Mouse (Mus musculus) T-helper 17 cell (primary cell): ENCODE results near the gene Snap29.

Source experiments
- in situ Hi-C, 2 experiments: fragments of 300-600 bp; cut with MboI, MseI; formaldehyde crosslinking; loops; 1 replicate in 1 of 2; 2 replicates in 1 of 2; pipeline ENCODE4 v1.15.1; 2025; ENCODE audit warnings: high pct_unique_total_duplicates in 2 of 2

Snap29 gene

GRCm38 (mm10) chr16:17405736-17406443 lies at the start of gene Snap29, which contains the start of gene Pi4ka:
Gene Snap29, plus strand, starts transcription at chr16:17405986.
Gene Pi4ka, minus strand, starts transcription at chr16:17406314.
- in situ Hi-C loops = loop anchor here in 1 of 2 experiments (5.0 kb wide), 1 partner anchor 101 kb away; the partner anchor contains the start of gene Lztr1

- in situ Hi-C loops = no loop called here
Measured at GRCm38 (mm10) chr16:17356031-17356430, 49.8 kb upstream of the Snap29 start.

- in situ Hi-C loops = no loop called here
Measured at GRCm38 (mm10) chr16:17358787-17359186, 47.0 kb upstream of the Snap29 start.

DNA sequence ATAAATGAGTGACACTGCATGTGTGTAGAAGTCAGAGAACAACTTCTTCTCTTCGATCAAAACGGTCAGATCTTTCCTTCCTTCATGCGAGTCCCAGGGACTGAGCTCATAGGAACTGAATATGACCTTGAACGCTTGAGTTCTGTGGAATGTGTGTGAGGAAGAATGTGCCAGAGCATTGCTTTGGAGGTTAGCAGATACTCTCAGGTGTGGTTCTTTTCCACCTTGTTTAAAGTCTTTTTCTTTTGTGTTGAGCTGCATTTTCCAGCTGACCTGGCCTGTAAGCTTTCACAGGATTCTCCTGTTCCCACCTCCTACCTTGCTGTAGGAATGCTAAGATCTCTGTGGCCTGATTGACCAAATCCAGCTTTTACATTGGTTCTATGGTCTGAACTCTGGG lies 23.5 kb upstream of the Snap29 start:
- in situ Hi-C loops = no loop called here

DNA sequence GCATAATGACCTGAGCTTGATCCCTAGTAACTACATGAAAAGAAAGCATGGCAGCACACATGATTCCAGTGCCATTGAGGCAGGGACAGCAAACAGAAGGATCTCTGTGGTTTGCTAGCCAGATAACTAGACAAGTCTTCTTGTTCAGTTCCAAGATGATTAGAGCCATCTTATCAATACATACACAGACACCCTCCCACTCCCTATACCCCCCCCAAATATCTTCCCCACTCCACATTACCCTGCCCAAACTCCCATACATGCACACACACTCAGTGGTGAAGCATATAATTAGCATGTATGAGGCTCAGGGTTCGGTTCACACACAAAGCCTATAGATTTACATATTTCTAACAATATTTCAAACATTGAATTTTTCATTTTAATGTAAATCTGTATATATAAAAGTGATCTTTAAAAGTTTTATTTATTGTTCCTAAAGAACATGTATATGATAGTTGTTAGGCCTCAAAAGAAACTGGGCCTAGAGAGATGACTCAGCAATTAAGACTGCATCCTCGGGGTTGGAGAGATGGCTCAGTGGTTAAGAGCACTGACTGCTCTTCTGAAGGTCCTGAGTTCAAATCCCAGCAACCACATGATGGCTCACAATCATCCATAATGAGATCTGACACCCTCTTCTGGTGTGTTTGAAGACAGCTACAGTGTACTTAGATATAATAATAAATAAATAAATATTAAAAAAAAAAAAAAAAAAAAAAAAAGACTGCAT lies 22.0 kb upstream of the Snap29 start:
- in situ Hi-C loops = no loop called here

DNA sequence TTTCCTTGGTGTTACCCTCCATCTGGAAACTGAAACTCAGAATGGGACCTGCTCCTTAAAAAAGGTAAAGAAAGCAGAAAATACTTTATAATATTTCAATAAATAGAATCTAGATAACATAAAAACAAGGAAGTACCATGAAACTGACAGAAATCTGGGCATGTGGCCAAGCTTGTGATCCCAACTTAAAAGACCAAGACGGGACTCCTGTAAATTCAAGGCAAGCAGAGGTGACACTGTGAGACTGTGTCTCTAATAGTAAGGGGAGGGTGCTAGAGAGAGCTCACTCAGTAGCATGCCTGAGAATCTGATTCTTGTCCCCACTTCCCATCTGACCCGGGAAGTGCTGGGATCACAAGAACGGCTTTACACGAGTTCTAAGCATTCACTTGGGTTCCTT lies 13.0 kb upstream of the Snap29 start:
- in situ Hi-C loops = no loop called here

- in situ Hi-C loops = loop anchor here (5.0 kb wide), 2 partner anchors 49 to 54 kb away; partner anchors contain the start of gene Crkl (in 1 of the 2)
Measured at GRCm38 (mm10) chr16:17402855-17403254, 2.9 kb upstream of the Snap29 start.

GRCm38 (mm10) chr16:17405271-17405696 lies 502 bp upstream of the Snap29 start:
- in situ Hi-C loops = loop anchor here in 1 of 2 experiments (5.0 kb wide), 1 partner anchor 102 kb away; the partner anchor contains the start of gene Lztr1

DNA sequence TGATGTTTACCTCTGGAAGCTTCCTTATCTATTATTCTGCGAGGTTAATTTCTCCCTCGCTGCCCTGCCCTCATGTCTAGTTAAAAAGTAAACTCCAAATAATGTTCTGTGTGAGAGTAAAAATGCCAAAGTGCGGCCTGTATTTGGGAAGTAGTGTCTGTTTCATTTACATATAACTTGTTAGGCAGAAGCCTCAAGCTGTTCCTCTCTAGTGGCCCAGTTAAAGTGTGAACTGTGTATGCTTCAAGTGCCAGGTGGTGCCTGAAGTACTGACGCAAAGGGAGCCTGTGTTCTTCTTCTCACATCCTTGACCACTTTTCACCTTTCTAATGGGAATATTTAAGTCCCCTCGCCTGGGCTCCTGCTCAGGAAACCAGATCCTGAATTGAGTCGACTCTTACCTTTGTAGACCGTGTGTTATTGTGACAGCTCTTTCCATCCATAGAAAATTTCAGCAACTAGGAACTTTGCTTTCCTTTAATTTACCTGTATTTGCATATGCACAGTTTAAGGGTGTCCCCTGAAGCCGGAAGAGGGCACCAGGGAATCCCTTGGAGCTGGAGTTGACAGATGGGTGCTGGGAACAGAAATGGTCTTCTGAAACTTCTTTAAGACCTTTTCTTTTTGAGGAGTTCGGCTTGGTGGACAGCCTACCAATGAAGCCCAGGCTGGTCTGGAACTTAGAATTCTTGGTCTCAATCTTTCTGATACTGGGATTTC lies 886 bp downstream of the Snap29 start:
- in situ Hi-C loops = loop anchor here in 1 of 2 experiments (5.0 kb wide), 1 partner anchor 101 kb away; the partner anchor contains the start of gene Lztr1

GRCm38 (mm10) chr16:17409046-17409445 lies 3.3 kb downstream of the Snap29 start:
- in situ Hi-C loops = loop anchor here in 1 of 2 experiments (5.0 kb wide), 1 partner anchor 98 kb away; the partner anchor contains the start of gene Lztr1

GRCm38 (mm10) chr16:17410209-17410608 lies 4.4 kb downstream of the Snap29 start:
- in situ Hi-C loops = no loop called here

GRCm38 (mm10) chr16:17423021-17423420 lies 17.2 kb downstream of the Snap29 start:
- in situ Hi-C loops = no loop called here

GRCm38 (mm10) chr16:17432576-17432975 lies 26.8 kb downstream of the Snap29 start:
- in situ Hi-C loops = no loop called here

- in situ Hi-C loops = loop anchor here in 1 of 2 experiments (5.0 kb wide), 1 partner anchor 49 kb away; no protein-coding TSS in a partner anchor
Measured at GRCm38 (mm10) chr16:17451541-17452372, 46.0 kb downstream of the Snap29 start, which contains the start of gene Crkl. Gene Crkl, plus strand, starts transcription at chr16:17451987.

DNA sequence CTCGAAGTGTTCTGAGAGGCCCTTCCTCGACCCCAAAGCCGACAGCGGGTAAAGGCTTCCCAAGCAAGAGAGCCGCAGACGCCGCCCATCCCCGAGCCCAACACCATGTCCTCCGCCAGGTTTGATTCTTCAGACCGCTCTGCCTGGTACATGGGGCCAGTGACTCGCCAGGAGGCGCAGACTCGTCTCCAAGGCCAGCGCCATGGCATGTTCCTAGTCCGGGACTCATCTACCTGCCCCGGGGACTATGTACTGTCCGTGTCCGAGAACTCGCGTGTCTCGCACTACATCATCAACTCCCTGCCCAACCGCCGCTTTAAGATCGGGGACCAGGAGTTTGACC lies 46.6 kb downstream of the Snap29 start:
- in situ Hi-C loops = loop anchor here in 1 of 2 experiments (5.0 kb wide), 1 partner anchor 50 kb away; no protein-coding TSS in a partner anchor

GRCm38 (mm10) chr16:17456901-17457300 lies 51.1 kb downstream of the Snap29 start:
- in situ Hi-C loops = loop anchor here (5.0 kb wide), 2 partner anchors 55 to 75 kb away; partner anchors contain the start of gene Thap7 (in 1 of the 2)

DNA sequence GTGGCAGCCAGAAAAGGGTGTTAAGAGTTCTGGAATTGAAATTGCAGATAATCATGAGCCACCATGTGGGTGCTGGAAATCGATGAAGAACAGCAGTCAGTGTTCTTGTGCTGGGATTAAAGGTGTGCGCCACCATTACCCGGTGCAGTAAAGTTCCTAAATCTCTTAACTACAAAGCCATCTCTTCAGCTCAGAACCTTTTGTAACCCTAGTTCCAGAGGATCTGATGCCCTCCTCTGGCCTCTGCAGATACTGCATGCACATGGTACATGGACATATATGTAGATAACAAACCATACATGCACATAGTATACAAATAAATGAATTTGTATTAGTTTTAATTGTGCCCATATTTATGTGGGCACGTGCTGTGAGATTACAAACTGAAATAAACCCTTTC lies 54.5 kb downstream of the Snap29 start:
- in situ Hi-C loops = no loop called here

GRCm38 (mm10) chr16:17461596-17461995 lies 55.8 kb downstream of the Snap29 start:
- in situ Hi-C loops = no loop called here

DNA sequence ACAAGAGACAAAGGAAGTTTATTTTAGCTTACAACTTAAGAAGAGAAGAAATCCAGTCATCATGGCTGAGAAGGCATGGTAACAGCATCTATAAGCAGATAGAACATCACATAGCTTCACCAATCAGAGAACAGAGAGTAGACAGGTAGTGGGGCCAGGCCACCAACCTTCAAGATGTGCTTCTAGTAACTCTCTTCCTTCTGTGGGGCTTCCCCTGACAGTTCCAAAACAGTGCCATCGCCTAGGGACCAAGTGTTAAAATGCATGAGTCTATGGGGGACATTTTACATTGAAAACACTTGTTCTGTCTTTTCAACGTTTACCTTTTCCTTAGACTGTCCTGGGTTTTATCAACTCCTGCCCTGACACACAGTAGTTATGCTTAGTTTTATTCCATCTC lies 57.4 kb downstream of the Snap29 start:
- in situ Hi-C loops = no loop called here

GRCm38 (mm10) chr16:17466875-17467663 lies 61.3 kb downstream of the Snap29 start:
- in situ Hi-C loops = no loop called here
